Comparison of ENCODE assay signal across 28 mouse cellular contexts in genomic region chr15:27684813-27685212, GRCm38 (mm10). TPM values are rescaled to one million over a fixed set of nuclear protein-coding genes. Genes with fewer than 3 reads are reported as not detected.
DNase-seq lines count a peak whose midpoint lies in the region; ATAC-seq lines count a peak whose summit lies in the region.
"Had no signal": no experiment of that assay in that cellular context is flagged by ENCODE, and none has a peak within 500 bp of the region (broad histone marks: within the 10 kb centered on the region; RNA-seq: fewer than 3 reads in every experiment).

No protein-coding gene starts in this region.

- H3K27ac ChIP-seq in heart, embryonic 12.5 days (ENCODE audit: poor library complexity, severe bottlenecking): no peak overlapping the region
- H3K27ac ChIP-seq: embryonic facial prominence, embryonic 13.5 days; embryonic facial prominence, embryonic 15.5 days; forebrain, embryonic 10.5 days; forebrain, embryonic 12.5 days had no signal

- intact Hi-C loops in left cerebral cortex, postnatal 36 days (cut with DNase I): no loop called here
- intact Hi-C loops in left cerebral cortex, postnatal 10 days (cut with DNase I): no loop called here

- H3K9me3 ChIP-seq in heart, embryonic 12.5 days (replicated peaks): no peaks in the 10 kb centered on the region
- H3K9me3 ChIP-seq: embryonic facial prominence, embryonic 13.5 days; embryonic facial prominence, embryonic 15.5 days; forebrain, embryonic 10.5 days; forebrain, embryonic 12.5 days had no signal

- DNase-seq in frontal cortex, postnatal 25 days (ENCODE audit: low spot score in 2 of 2): no peak
- peak; percentile 30 to 46 for DNase-seq in left cerebral cortex, postnatal 36 days (ENCODE audit: low spot score in 2 of 2)
- DNase-seq in left cerebral cortex, postnatal 10 days (ENCODE audit: extremely low spot score in 1 of 2, low spot score in 2 of 2): no peak
- DNase-seq in brain, adult 2 months (ENCODE audit: low read depth, low spot score): peak; percentile 81
- DNase-seq: adrenal gland, adult 8-10 months; adrenal gland, postnatal 14 days; adrenal gland, postnatal 36 days; B cell, adult 2 months; cerebellum, adult 11 months; cerebellum, adult 18-20 months; cerebellum, adult 8-10 months; cerebellum, adult 9-11 months; cerebellum, postnatal 14 days; cerebellum, postnatal 36 days; embryo, embryonic 11 days had no signal

- no peak overlapping the region for H3K9ac ChIP-seq in heart, embryonic 12.5 days
- H3K9ac ChIP-seq: embryonic facial prominence, embryonic 13.5 days; embryonic facial prominence, embryonic 15.5 days; forebrain, embryonic 12.5 days had no signal

- H3K36me3 ChIP-seq in heart, embryonic 12.5 days: no peaks in the 10 kb centered on the region
- H3K36me3 ChIP-seq: embryonic facial prominence, embryonic 13.5 days; embryonic facial prominence, embryonic 15.5 days; forebrain, embryonic 10.5 days; forebrain, embryonic 12.5 days; G1E had no signal

- WGBS in heart, embryonic 12.5 days: 83% methylated on average over 7 of the region's 7 CpGs

- peak; percentile 66 for ATAC-seq in frontal cortex, adult (ENCODE audit: low TSS enrichment)
- no peak for ATAC-seq in heart, embryonic 12.5 days (ENCODE audit: insufficient number of reproducible peaks, low FRiP score)
- ATAC-seq: activated CD4-positive, CD25-positive, alpha-beta regulatory T cell, adult 4 months; CD4-positive, CD25-positive, alpha-beta regulatory T cell, adult 4 months; forebrain, embryonic 14.5 days; forebrain, embryonic 16.5 days; Patski had no signal

- no peak overlapping the region for H3K4me3 ChIP-seq in heart, embryonic 12.5 days
- H3K4me3 ChIP-seq: embryonic facial prominence, embryonic 13.5 days; embryonic facial prominence, embryonic 15.5 days; erythroblast, embryonic 14.5 days; forebrain, embryonic 10.5 days; forebrain, embryonic 12.5 days had no signal

- peaks cover 10% of the 10 kb centered on the region; the same call in 1 of the 2 replicates for H3K4me1 ChIP-seq in heart, embryonic 12.5 days (replicated peaks)

- peaks cover 26% of the 10 kb centered on the region for H3K27me3 ChIP-seq in heart, embryonic 12.5 days (replicated peaks)
- H3K27me3 ChIP-seq: embryonic facial prominence, embryonic 13.5 days; embryonic facial prominence, embryonic 15.5 days had no signal

- H3K4me2 ChIP-seq in heart, embryonic 12.5 days: no peak overlapping the region
- H3K4me2 ChIP-seq: embryonic facial prominence, embryonic 13.5 days; embryonic facial prominence, embryonic 15.5 days; forebrain, embryonic 12.5 days had no signal

RNA-seq across cellular contexts. Expression of gene Otulinl, which starts 3.4 kb away (rescaled TPM):
- 10 to 100 TPM; 28.3 to 29.5 TPM for total RNA-seq in left cerebral cortex, postnatal 36 days (2021)
- total RNA-seq in left cerebral cortex, postnatal 10 days (2021): 10 to 100 TPM; 26.2 to 26.5 TPM
- polyA plus RNA-seq in heart, embryonic 12.5 days (2016; fragmentation: Nextera tagmentation; extraction: Ambion mirVana): 3.5 and 3.6 TPM in 2 replicates
- total RNA-seq: G1E had no signal
- polyA plus RNA-seq: G1E had no signal

RNA-seq across cellular contexts. Expression of gene Otulin, which starts 54.3 kb away (rescaled TPM):
- total RNA-seq in left cerebral cortex, postnatal 36 days (2021): 10 to 100 TPM; 20.5 to 25.8 TPM
- 10 to 100 TPM; 22.8 to 28.6 TPM for total RNA-seq in left cerebral cortex, postnatal 10 days (2021)
- 26.2 and 27.4 TPM in 2 replicates for polyA plus RNA-seq in heart, embryonic 12.5 days (2016; fragmentation: Nextera tagmentation; extraction: Ambion mirVana)

Comparison
In these comparisons a context has a peak if more than half of its experiments do, and no peak if none do; other contexts are left out.
1. DNase-seq: peak in left cerebral cortex, postnatal 36 days (2 of 2) and brain, adult 2 months (single experiment); none in frontal cortex, postnatal 25 days (0 of 2) and left cerebral cortex, postnatal 10 days (0 of 2).